Mouse (Mus musculus): ENCODE results near the gene Ptges3.

- TF ChIP-seq POLR2A (IDR thresholded peaks at IDR 0.05; ENCODE audit: borderline replicate concordance, extremely low read depth, insufficient read depth, insufficient read length, poor library complexity, severe bottlenecking) (no peak), CTCF (IDR thresholded peaks at IDR 0.05; ENCODE audit: borderline replicate concordance, extremely low read depth, insufficient read depth, insufficient read length) (no peak)
Measured at GRCm38 (mm10) chr10:128009735-128010134, 49.0 kb upstream of the Ptges3 start.
